Mouse (Mus musculus) hindbrain, embryonic 11.5 days (tissue): ENCODE data around the gene Ncstn. TPM values are rescaled to one million over a fixed set of nuclear protein-coding genes. Genes with fewer than 3 reads are reported as not detected.
A peak's percentile ranks its signal among the peaks of the same experiment; 100 is the strongest.

Experiments
- ATAC-seq: fragments of 200-750 bp; cut with Nextera tagmentation; 2 replicates; pipeline ENCODE4 v1.8.0; 2017; ENCODE audit warnings: mild to moderate bottlenecking, moderate TSS enrichment, moderate library complexity; ENCODE audit not compliant: low FRiP score
- DNase-seq: peaks from one replicate; pipeline ENCODE4 v3.0.0-alpha.2; 2015; ENCODE audit warnings: low spot score
- H3K27ac ChIP-seq: fragments of 300-500 bp; sonication (generic); 2 replicates; pipeline ENCODE4 v1.5.1; 2014; ENCODE audit warnings: mild to moderate bottlenecking, low read depth, low read length
- H3K27me3 ChIP-seq: fragments of 300-500 bp; sonication (generic); 2 replicates; pipeline ENCODE4 v1.6.1; 2014; ENCODE audit warnings: mild to moderate bottlenecking, low read length, moderate library complexity, mixed read lengths; ENCODE audit not compliant: control insufficient read depth, insufficient read depth
- H3K36me3 ChIP-seq: fragments of 300-500 bp; sonication (generic); 2 replicates; pipeline ENCODE4 v1.6.1; 2014; ENCODE audit warnings: mild to moderate bottlenecking, low read length, moderate library complexity, mixed read lengths; ENCODE audit not compliant: control insufficient read depth, insufficient read depth
- H3K4me1 ChIP-seq: fragments of 300-500 bp; sonication (generic); replicated peaks from 2 replicates; pipeline ENCODE4 v1.6.1; 2014; ENCODE audit warnings: low read length, mixed read lengths; ENCODE audit not compliant: control insufficient read depth, insufficient read depth
- H3K4me2 ChIP-seq: fragments of 300-500 bp; sonication (generic); replicated peaks from 2 replicates; pipeline ENCODE4 v1.6.1; 2014; ENCODE audit warnings: mild to moderate bottlenecking, low read depth, low read length
- H3K4me3 ChIP-seq: fragments of 300-500 bp; sonication (generic); 2 replicates; pipeline ENCODE4 v1.5.1; 2014; ENCODE audit warnings: low read depth, low read length
- H3K9ac ChIP-seq: fragments of 300-500 bp; sonication (generic); 2 replicates; pipeline ENCODE4 v1.6.1; 2014; ENCODE audit warnings: low read depth, low read length
- H3K9me3 ChIP-seq: fragments of 300-500 bp; sonication (generic); 2 replicates; pipeline ENCODE4 v1.6.1; 2016; ENCODE audit warnings: low read length; ENCODE audit not compliant: control insufficient read depth
- WGBS: fragments of 180-500 bp; shearing (Covaris S2); extraction: QIAGEN DNeasy Blood & Tissue Kit; methylation state at CpG from one replicate; pipeline ENCODE4 v1.1.7; 2014; 5-methylcytosine and 5-hydroxymethylcytosine counted together
- polyA plus RNA-seq: library from polyadenylated mRNA; unstranded; fragments of >200 nt; fragmentation: Nextera tagmentation; extraction: Ambion mirVana; gene quantifications from 2 replicates; pipeline ENCODE4 v1.2.1, GENCODE M21; 2014

Ncstn gene
- polyA plus RNA-seq, result 120 and 121 TPM in 2 replicates

DNA sequence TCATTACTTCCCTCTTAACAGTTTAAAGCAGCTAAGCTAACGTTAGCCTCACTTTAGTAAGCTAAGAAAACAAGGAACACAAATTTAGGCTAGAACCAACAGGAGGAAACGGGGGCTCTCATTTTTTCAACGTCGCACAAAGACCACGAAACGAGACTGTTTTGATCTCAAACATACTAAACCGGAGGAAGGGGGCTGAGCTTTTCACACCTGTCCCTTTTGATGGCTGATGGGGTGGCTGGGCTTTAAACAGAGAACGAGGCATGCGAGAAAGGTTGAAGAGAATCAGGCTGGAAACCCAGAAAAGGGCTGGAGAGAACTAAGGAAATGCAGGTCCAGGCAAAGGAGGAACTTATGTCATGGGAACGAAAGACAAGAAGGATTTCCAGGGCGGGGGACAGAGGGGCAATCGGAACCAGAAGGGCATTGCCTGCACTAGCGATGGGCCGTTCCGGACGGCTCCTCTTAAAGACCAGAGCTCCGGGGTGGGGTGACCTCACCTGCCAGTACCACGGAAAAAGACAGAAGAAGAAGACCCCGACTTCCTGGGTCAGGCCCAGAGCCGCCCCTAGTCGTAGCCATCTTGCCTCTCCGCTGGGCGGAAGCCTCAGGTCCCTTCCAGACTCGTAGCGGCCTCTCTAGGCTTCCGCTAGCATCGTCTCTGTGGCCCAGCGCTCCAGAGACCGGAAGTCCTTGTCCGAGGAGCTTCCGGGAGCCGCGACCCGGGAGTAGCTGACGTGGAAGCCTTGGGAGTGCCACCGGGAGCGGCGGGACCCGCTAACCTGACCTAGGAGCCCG, at the start of gene Ncstn, which contains the start of gene Copa:
Ncstn (minus strand) TSS at position 695 of the 798 bp plus-strand sequence.
Copa (plus strand) TSS at position 429 of the 798 bp plus-strand sequence.
- H3K27me3 ChIP-seq, result no peaks in the 10 kb centered on the region
- peak within 1 kb of the TSS; percentile 83 for H3K27ac ChIP-seq
- H3K4me1 ChIP-seq, result no peaks in the 10 kb centered on the region
- peak within 1 kb of the TSS; percentile 92 for H3K9ac ChIP-seq
- H3K4me3 ChIP-seq, result peak within 1 kb of the TSS; percentile 77
- no peaks in the 10 kb centered on the region for H3K9me3 ChIP-seq
- peak; percentile 98 for ATAC-seq
- H3K4me2 ChIP-seq, result peak within 1 kb of the TSS; percentile 56
- H3K36me3 ChIP-seq, result peaks cover 3% of the 10 kb centered on the region; the same call in 1 of the 2 replicates
- peak; percentile 96 for DNase-seq
- WGBS, result under 1% methylated on average over 38 of the region's 40 CpGs

GRCm38 (mm10) chr1:172132319-172132718, 49.7 kb upstream of the Ncstn start:
- Histone ChIP-seq H3K4me1 (no peaks in the 10 kb centered on the region), H3K9ac (no peak overlapping the region), H3K4me3 (no peak overlapping the region), H3K4me2 (no peak overlapping the region), H3K9me3 (no peaks in the 10 kb centered on the region), H3K27me3 (no peaks in the 10 kb centered on the region), H3K27ac (no peak overlapping the region), H3K36me3 (peaks cover 23% of the 10 kb centered on the region)
- whole genome bisulfite sequencing, result 89% methylated on average over 7 of the region's 7 CpGs
- no peak for ATAC-seq
- no peak for DNase-seq

DNA sequence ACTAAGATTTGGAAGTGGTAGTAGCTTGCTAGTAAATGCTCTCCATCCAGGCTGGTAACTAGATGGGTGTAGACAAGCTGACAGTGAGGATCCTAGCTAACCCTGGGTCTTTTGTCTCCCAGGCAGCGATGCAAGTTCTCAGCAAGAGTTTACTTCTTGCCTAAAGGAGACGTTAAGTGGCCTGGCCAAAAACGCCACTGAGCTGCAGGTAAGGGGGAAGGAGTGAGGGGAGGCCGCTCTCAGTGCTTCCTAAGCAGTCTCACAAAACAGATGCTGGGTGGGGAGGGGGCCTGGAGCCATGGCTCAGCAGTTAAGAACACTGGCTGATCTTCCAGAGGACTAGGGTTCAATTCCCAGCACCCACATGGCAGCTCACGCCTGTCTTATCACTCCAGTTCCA, 47.2 kb upstream of the Ncstn start:
- Histone ChIP-seq H3K36me3 (peaks cover 23% of the 10 kb centered on the region), H3K27me3 (no peaks in the 10 kb centered on the region), H3K4me2 (no peak overlapping the region), H3K9me3 (no peaks in the 10 kb centered on the region), H3K4me1 (no peaks in the 10 kb centered on the region), H3K4me3 (no peak overlapping the region), H3K27ac (no peak overlapping the region), H3K9ac (no peak overlapping the region)
- DNase-seq (no peak), ATAC-seq (no peak)
- 91% methylated on average over 5 of the region's 5 CpGs for WGBS

GRCm38 (mm10) chr1:172129108-172129507, 46.5 kb upstream of the Ncstn start:
- DNase-seq, result peak; percentile 35
- ATAC-seq, result no peak

DNA sequence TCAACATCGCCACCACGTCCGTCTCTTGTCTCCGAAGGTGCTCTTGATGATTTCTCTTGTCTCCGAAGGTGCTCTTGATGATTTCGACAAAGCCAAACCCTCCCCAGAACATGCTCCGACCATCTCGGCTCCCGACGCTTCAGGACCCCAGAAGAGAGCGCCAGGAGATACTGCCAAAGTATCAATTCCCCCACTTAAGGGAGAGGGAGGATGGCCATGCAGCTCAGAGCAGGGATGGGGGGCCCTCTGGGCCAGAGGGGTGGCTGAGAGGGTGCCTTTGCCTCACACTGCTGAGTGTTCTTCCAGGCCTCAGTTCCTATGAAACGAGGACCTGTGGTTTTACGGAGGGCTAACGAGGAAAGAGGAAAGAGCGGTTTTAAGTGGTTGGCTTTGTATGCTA, 46.0 kb upstream of the Ncstn start:
- Histone ChIP-seq H3K4me2 (no peak overlapping the region), H3K4me3 (no peak overlapping the region), H3K9me3 (no peaks in the 10 kb centered on the region), H3K9ac (no peak overlapping the region), H3K36me3 (peaks cover 21% of the 10 kb centered on the region), H3K27me3 (no peaks in the 10 kb centered on the region), H3K27ac (no peak overlapping the region), H3K4me1 (no peaks in the 10 kb centered on the region)
- no peak for ATAC-seq
- DNase-seq, result no peak
- WGBS, result 94% methylated on average over 15 of the region's 15 CpGs

More at GRCm38 (mm10) chr1:172129108-172129507, 46.5 kb upstream of the Ncstn start:
- peaks cover 21% of the 10 kb centered on the region for H3K36me3 ChIP-seq
- no peak overlapping the region for H3K4me3 ChIP-seq
- no peak overlapping the region for H3K27ac ChIP-seq
- H3K4me1 ChIP-seq, result no peaks in the 10 kb centered on the region
- H3K27me3 ChIP-seq, result no peaks in the 10 kb centered on the region
- 75% methylated on average over 2 of the region's 2 CpGs for WGBS
- H3K9ac ChIP-seq, result no peak overlapping the region
- no peak overlapping the region for H3K4me2 ChIP-seq
- no peaks in the 10 kb centered on the region for H3K9me3 ChIP-seq

- H3K36me3 ChIP-seq, result peaks cover 16% of the 10 kb centered on the region
- H3K4me1 ChIP-seq, result no peaks in the 10 kb centered on the region
- H3K27ac ChIP-seq, result no peak overlapping the region
- peak overlapping the region; percentile 86 for H3K4me3 ChIP-seq
- no peaks in the 10 kb centered on the region for H3K27me3 ChIP-seq
- H3K4me2 ChIP-seq, result peak overlapping the region; percentile 49
- no peaks in the 10 kb centered on the region for H3K9me3 ChIP-seq
- 52% methylated on average over 5 of the region's 5 CpGs for WGBS
- ATAC-seq, result no peak
- no peak for DNase-seq
- H3K9ac ChIP-seq, result peak overlapping the region; percentile 85
Measured at GRCm38 (mm10) chr1:172127487-172127886, 44.9 kb upstream of the Ncstn start.

DNA sequence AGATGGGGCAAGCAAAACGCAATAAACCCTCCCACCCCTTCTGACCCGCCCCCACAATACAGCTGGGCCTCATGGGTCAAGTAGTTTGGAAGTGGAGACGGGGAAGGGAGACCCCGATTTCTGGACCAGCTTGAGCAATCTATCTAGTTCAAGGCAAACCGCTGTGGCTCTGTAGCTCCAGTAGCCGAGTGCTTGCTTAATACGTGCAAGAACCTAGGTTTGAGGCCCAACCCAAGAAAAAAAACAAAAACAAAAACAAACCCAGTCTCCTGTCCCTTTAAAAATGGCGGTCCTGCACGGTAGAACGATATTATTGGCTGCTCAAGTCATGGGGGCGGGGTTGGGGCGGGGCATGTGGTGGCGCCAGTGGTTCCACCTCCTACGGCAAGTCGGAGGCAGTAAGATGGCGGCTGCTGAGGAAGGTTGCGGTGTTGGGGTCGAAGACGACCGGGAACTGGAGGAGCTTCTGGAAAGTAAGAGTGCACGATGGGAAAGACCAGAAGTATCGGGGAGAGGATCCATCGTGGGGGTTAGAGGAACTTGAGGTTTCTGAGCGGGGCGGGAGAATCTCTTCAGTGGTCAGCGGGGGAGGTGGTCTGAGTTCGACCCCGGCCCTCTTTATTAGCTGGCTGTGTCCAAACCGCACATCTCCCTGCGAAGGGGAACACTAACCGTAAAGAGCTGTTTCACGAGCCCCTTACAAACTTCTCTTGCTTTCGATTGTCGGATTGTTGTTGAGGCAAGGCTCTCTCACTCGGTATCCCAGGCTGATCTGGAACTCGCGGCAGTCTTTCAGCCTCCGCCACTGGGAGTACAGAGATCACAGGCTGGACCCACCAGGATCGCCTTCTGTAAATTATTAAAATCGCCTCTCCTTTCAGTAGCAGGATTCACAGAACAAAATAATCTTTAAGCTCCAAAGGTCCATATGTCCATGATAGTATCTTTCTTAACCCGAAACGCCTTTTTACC, 44.1 kb upstream of the Ncstn start, which contains the start of gene Pex19:
Pex19 (plus strand) TSS at position 380 of the 972 bp plus-strand sequence.
- peaks cover 8% of the 10 kb centered on the region for H3K36me3 ChIP-seq
- no peaks in the 10 kb centered on the region for H3K9me3 ChIP-seq
- H3K4me2 ChIP-seq, result peak within 1 kb of the TSS; percentile 59
- no peaks in the 10 kb centered on the region for H3K4me1 ChIP-seq
- peak within 1 kb of the TSS; percentile 86 for H3K4me3 ChIP-seq
- no peak within 1 kb of the TSS for H3K27ac ChIP-seq
- peak; percentile 96 for ATAC-seq
- peak; percentile 94 for DNase-seq
- peak within 1 kb of the TSS; percentile 85 for H3K9ac ChIP-seq
- WGBS, result under 1% methylated on average over 42 of the region's 42 CpGs
- H3K27me3 ChIP-seq, result no peaks in the 10 kb centered on the region

DNA sequence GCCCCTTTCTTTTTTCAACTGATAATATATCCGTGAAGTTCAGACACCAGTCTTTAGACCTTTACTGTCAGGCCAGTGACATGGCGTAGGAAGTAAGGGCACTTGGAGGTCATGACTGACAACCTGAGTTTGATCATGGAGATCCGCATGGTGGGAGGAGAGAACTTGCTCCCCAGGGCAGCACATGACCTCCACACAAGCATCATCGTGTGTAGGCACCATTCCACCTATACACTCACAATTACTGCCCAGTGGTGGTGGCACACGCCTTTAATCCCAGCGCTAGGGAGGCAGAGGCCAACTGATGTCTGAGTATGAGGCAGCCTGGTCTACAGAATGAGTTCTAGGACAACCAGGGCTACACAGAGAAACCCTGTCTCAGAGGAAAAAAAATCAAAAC, 42.0 kb upstream of the Ncstn start:
- H3K27me3 ChIP-seq, result no peaks in the 10 kb centered on the region
- H3K9ac ChIP-seq, result no peak overlapping the region
- no peak overlapping the region for H3K4me3 ChIP-seq
- H3K4me2 ChIP-seq, result no peak overlapping the region
- DNase-seq, result no peak
- 83% methylated on average over 6 of the region's 6 CpGs for WGBS
- H3K36me3 ChIP-seq, result peaks cover 9% of the 10 kb centered on the region
- no peaks in the 10 kb centered on the region for H3K4me1 ChIP-seq
- no peaks in the 10 kb centered on the region for H3K9me3 ChIP-seq
- no peak overlapping the region for H3K27ac ChIP-seq
- no peak for ATAC-seq
